8 mouse cellular contexts compared by ENCODE assay signal in genomic region chr17:83563703-83564111, GRCm38 (mm10). TPM values are rescaled to one million over a fixed set of nuclear protein-coding genes. Genes with fewer than 3 reads are reported as not detected.
A peak's percentile ranks its signal among the peaks of the same experiment; 100 is the strongest.
DNase-seq lines count a peak whose midpoint lies in the region; ATAC-seq lines count a peak whose summit lies in the region.

No protein-coding gene starts in this region.

- peak; percentile 56 for DNase-seq in layer of hippocampus, adult 11-12 months (ENCODE audit: low spot score)
- no peak for DNase-seq in layer of hippocampus, adult 9-11 months
- DNase-seq in adipocyte (ENCODE audit: low spot score) = peak; percentile 26
- DNase-seq in embryo, embryonic 9.5 days (ENCODE audit: extremely low spot score) = peak; percentile 64
- peak; percentile 53 to 72 for DNase-seq in heart, postnatal 10 days
- DNase-seq in thymus, postnatal 10 days (ENCODE audit: low spot score in 2 of 2) = peak; percentile 29 to 73

- H3K4me3 ChIP-seq in limb, embryonic 12.5 days (replicated peaks) = no peak overlapping the region
- H3K4me3 ChIP-seq in midbrain, embryonic 15.5 days = no peak overlapping the region

- peaks cover 6% of the 10 kb centered on the region; the same call in 1 of the 2 replicates for H3K4me1 ChIP-seq in limb, embryonic 12.5 days (replicated peaks)
- no peaks in the 10 kb centered on the region for H3K4me1 ChIP-seq in midbrain, embryonic 15.5 days

- no peak overlapping the region for H3K9ac ChIP-seq in limb, embryonic 12.5 days (replicated peaks)
- no peak overlapping the region for H3K9ac ChIP-seq in midbrain, embryonic 15.5 days

- WGBS in limb, embryonic 12.5 days = 49% methylated on average over 10 of the region's 10 CpGs
- 53% methylated on average over 10 of the region's 10 CpGs for WGBS in midbrain, embryonic 15.5 days

- no peak for ATAC-seq in limb, embryonic 12.5 days (ENCODE audit: insufficient number of reproducible peaks, insufficient read depth, low FRiP score, low TSS enrichment, low read depth)
- ATAC-seq in midbrain, embryonic 15.5 days (replicated peaks) = 0 out of 2 replicates have a peak, but pooled peaks have one; percentile 27

- no peaks in the 10 kb centered on the region for H3K27me3 ChIP-seq in limb, embryonic 12.5 days
- H3K27me3 ChIP-seq in midbrain, embryonic 15.5 days (replicated peaks) = no peaks in the 10 kb centered on the region

- intact Hi-C loops in heart, postnatal 10 days (cut with DNase I) = no loop called here

- 0 out of 2 replicates have a peak, but pooled peaks cover 4% of the 10 kb centered on the region for H3K9me3 ChIP-seq in limb, embryonic 12.5 days
- H3K9me3 ChIP-seq in midbrain, embryonic 15.5 days = no peaks in the 10 kb centered on the region

- H3K4me2 ChIP-seq in limb, embryonic 12.5 days = peak overlapping the region; percentile 13; the same call in 1 of the 2 replicates
- no peak overlapping the region for H3K4me2 ChIP-seq in midbrain, embryonic 15.5 days

- no peak overlapping the region for H3K27ac ChIP-seq in limb, embryonic 12.5 days
- no peak overlapping the region for H3K27ac ChIP-seq in midbrain, embryonic 15.5 days

- no peaks in the 10 kb centered on the region for H3K36me3 ChIP-seq in limb, embryonic 12.5 days
- no peaks in the 10 kb centered on the region for H3K36me3 ChIP-seq in midbrain, embryonic 15.5 days (replicated peaks)

RNA-seq across cellular contexts. Expression of gene Cox7a2l, which starts 46.6 kb away (rescaled TPM):
- total RNA-seq in heart, postnatal 10 days (2021) = 100 to 1,000 TPM; 314 to 318 TPM
- polyA plus RNA-seq in limb, embryonic 12.5 days (2016; fragmentation: Nextera tagmentation; extraction: Ambion mirVana) = 123 and 127 TPM in 2 replicates
- polyA plus RNA-seq in midbrain, embryonic 15.5 days (2015; fragmentation: Nextera tagmentation; extraction: Ambion mirVana) = 172 and 176 TPM in 2 replicates
